Mouse (Mus musculus): ENCODE results near the gene Ntng2. TPM values are rescaled to one million over a fixed set of nuclear protein-coding genes. Genes with fewer than 3 reads are reported as not detected.

Gene Ntng2
- polyA plus RNA-seq, 1 experiment = 1.5 TPM

DNA sequence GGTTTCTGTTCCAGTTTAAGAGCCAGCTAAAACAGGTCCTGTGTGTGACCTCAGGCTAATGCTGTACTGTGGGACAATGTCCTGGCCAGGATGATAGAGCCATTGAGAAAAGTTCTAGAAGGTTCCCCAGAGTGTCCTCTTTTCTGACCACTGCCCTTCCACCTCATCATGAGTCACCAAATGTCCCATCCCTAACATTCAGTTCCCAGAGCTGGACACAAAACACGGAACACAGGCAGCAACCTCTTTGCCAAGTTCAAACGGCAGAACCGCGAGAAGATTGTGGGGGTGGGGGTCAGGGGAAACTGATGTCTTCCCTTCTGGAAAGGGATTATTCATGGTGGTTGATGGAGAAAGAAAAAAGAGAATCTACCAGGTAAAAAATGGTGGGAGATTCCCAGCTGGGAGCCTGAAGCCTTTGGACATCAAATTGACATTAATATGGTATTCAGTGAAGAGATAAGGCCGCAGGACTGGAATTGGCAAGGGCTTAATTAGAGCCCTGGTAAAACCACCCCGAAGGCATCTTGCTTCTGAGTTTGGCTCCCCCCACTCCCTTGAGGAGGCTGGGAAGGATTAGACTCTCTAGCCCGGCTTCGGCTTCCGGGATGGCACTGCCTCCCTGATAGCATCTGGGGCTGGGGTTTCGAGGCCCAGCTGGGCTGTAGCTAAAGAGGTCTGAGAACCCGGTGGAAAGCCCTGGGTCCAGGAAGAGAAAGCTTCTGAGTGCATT is 51.4 kb downstream of the Ntng2 start:
- Histone ChIP-seq H3K4me3 (no peak overlapping the region), H3K27me3 (ENCODE audit: control insufficient read depth, insufficient read depth, insufficient read length) (peaks cover 11% of the 10 kb centered on the region), H3K4me2 (ENCODE audit: low read depth) (peak overlapping the region; percentile 49), H3K79me2 (ENCODE audit: control insufficient read depth, insufficient read depth) (no peaks in the 10 kb centered on the region), H3ac (ENCODE audit: control insufficient read depth, insufficient read length) (no peak overlapping the region), H3K36me3 (ENCODE audit: control insufficient read depth, insufficient read depth) (no peaks in the 10 kb centered on the region)
- no peak for TF ChIP-seq CEBPB (IDR thresholded peaks at IDR 0.05; ENCODE audit: insufficient read depth, poor library complexity, severe bottlenecking)
- TF ChIP-seq E2F4 (IDR thresholded peaks at IDR 0.05; ENCODE audit: insufficient read depth) = no peak
- no peak for TF ChIP-seq POLR2A (IDR thresholded peaks at IDR 0.05; ENCODE audit: insufficient read length, low read depth)

DNA sequence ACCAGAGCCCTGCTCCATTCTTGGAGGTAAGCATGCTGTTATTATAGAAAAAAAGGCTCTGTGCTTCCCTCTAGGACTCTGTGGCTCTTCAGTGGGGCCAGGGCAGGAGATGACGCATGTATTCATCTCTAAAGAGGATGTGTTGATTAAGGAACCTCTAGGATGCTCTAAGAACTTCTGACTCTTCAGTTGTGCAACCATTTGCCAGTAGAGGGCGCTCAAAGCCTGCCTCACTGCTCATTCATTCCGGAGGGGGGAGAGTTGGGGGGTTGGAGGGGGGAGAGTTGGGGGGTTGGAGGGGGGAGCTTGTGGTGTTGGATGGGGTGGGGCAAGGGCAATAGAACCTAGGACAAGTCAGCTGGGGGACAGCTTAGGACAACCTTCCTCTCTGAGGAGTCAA is 52.9 kb downstream of the Ntng2 start:
- H3K4me2 ChIP-seq (ENCODE audit: low read depth) = no peak overlapping the region
- no peak overlapping the region for H3K4me3 ChIP-seq
- TF ChIP-seq MYOD1 (IDR thresholded peaks at IDR 0.05; ENCODE audit: control insufficient read depth in 1 of 3, insufficient read length in 2 of 3, low read depth in 2 of 3) (no peak), TCF3 (IDR thresholded peaks at IDR 0.05; ENCODE audit: insufficient read length, low read depth) (no peak), POLR2AphosphoS2 (IDR thresholded peaks at IDR 0.05; ENCODE audit: insufficient read length, low read depth) (no peak), REST (IDR thresholded peaks at IDR 0.05; ENCODE audit: insufficient read depth, insufficient read length) (no peak), E2F4 (IDR thresholded peaks at IDR 0.05; ENCODE audit: insufficient read depth) (no peak), USF1 (IDR thresholded peaks at IDR 0.05; ENCODE audit: low read depth) (no peak), POLR2A (IDR thresholded peaks at IDR 0.05; ENCODE audit: insufficient read length, low read depth) (no peak), MAX (IDR thresholded peaks at IDR 0.05; ENCODE audit: low read depth) (no peak), MYOG (IDR thresholded peaks at IDR 0.05; ENCODE audit: control insufficient read depth in 1 of 3, insufficient read depth in 1 of 3, insufficient read length in 2 of 3, low read depth in 2 of 3) (no peak), SRF (IDR thresholded peaks at IDR 0.05; ENCODE audit: control insufficient read depth, insufficient read length, low read depth) (no peak), TCF12 (IDR thresholded peaks at IDR 0.05; ENCODE audit: insufficient read depth, poor library complexity, severe bottlenecking) (no peak)
- H3K79me2 ChIP-seq (ENCODE audit: control insufficient read depth, insufficient read depth) = no peaks in the 10 kb centered on the region
- H3K27me3 ChIP-seq (ENCODE audit: control insufficient read depth, insufficient read depth, insufficient read length) = peaks cover 10% of the 10 kb centered on the region
- no peak overlapping the region for H3ac ChIP-seq (ENCODE audit: control insufficient read depth, insufficient read length)
- no peaks in the 10 kb centered on the region for H3K36me3 ChIP-seq (ENCODE audit: control insufficient read depth, insufficient read depth)

DNA sequence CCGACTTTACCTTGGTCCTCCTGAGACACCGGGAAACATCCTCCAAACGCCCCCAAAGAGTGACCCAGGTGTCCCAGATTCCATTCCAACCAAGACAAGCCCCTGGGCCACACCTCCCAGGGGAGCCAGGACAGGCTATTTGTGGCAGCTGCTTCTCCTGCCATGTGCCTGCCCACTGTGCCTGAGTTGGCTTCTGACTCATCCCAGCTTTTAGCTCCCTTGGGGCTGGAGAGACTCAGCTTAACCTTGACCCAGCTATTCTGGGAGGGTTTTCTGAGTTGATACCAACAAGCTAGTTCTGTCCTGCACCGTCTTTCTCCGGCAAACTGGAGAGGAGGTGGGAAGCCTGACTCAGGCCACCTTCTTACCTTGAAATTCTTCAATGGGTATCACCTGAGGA is 54.4 kb downstream of the Ntng2 start:
- no peaks in the 10 kb centered on the region for H3K36me3 ChIP-seq (ENCODE audit: control insufficient read depth, insufficient read depth)
- peak overlapping the region; percentile 57 for H3K4me2 ChIP-seq (ENCODE audit: low read depth)
- H3K79me2 ChIP-seq (ENCODE audit: control insufficient read depth, insufficient read depth) = no peaks in the 10 kb centered on the region
- TF ChIP-seq MYOG (IDR thresholded peaks at IDR 0.05; ENCODE audit: control insufficient read depth in 1 of 3, insufficient read depth in 1 of 3, insufficient read length in 2 of 3, low read depth in 2 of 3) (peak in 2 of 3 experiments; percentile 49 to 83), TCF3 (IDR thresholded peaks at IDR 0.05; ENCODE audit: insufficient read length, low read depth) (no peak), MYOD1 (IDR thresholded peaks at IDR 0.05; ENCODE audit: control insufficient read depth in 1 of 3, insufficient read length in 2 of 3, low read depth in 2 of 3) (peak in 2 of 3 experiments; percentile 54 to 86)
- no peak overlapping the region for H3K4me3 ChIP-seq
- no peaks in the 10 kb centered on the region for H3K27me3 ChIP-seq (ENCODE audit: control insufficient read depth, insufficient read depth, insufficient read length)
- H3ac ChIP-seq (ENCODE audit: control insufficient read depth, insufficient read length) = no peak overlapping the region

DNA sequence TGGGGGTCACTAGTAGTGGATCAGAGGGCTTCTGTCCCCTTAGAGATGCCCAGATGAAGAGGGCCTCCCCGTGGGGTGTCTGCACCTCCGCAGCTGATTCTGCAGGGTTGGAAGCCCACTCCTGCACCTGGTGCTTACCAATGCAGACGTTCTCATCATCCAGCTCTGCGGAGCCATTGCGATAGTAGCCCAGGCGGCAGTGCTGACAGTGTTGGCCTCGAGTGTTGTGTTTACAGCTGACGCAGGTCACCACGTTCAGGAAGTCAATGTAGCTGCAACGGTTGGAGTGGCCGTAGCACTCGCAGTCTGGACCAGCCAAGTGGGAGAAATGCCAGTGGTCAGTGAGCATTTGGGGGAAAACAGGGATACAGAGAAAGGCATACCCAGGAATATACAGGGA is 56.0 kb downstream of the Ntng2 start:
- H3K36me3 ChIP-seq (ENCODE audit: control insufficient read depth, insufficient read depth) = no peaks in the 10 kb centered on the region
- H3K4me3 ChIP-seq = no peak overlapping the region
- H3K79me2 ChIP-seq (ENCODE audit: control insufficient read depth, insufficient read depth) = no peaks in the 10 kb centered on the region
- TF ChIP-seq REST (IDR thresholded peaks at IDR 0.05; ENCODE audit: insufficient read depth, insufficient read length) (no peak), MAX (IDR thresholded peaks at IDR 0.05; ENCODE audit: low read depth) (no peak), TCF12 (IDR thresholded peaks at IDR 0.05; ENCODE audit: insufficient read depth, poor library complexity, severe bottlenecking) (no peak), USF1 (IDR thresholded peaks at IDR 0.05; ENCODE audit: low read depth) (no peak), POLR2A (IDR thresholded peaks at IDR 0.05; ENCODE audit: insufficient read length, low read depth) (no peak), CEBPB (IDR thresholded peaks at IDR 0.05; ENCODE audit: insufficient read depth, poor library complexity, severe bottlenecking) (no peak), MYOG (IDR thresholded peaks at IDR 0.05; ENCODE audit: control insufficient read depth in 1 of 3, insufficient read depth in 1 of 3, insufficient read length in 2 of 3, low read depth in 2 of 3) (no peak), TCF3 (IDR thresholded peaks at IDR 0.05; ENCODE audit: insufficient read length, low read depth) (no peak), POLR2AphosphoS2 (IDR thresholded peaks at IDR 0.05; ENCODE audit: insufficient read length, low read depth) (no peak)
- H3K4me2 ChIP-seq (ENCODE audit: low read depth) = no peak overlapping the region
- H3K27me3 ChIP-seq (ENCODE audit: control insufficient read depth, insufficient read depth, insufficient read length) = no peaks in the 10 kb centered on the region
- no peak overlapping the region for H3ac ChIP-seq (ENCODE audit: control insufficient read depth, insufficient read length)

DNA sequence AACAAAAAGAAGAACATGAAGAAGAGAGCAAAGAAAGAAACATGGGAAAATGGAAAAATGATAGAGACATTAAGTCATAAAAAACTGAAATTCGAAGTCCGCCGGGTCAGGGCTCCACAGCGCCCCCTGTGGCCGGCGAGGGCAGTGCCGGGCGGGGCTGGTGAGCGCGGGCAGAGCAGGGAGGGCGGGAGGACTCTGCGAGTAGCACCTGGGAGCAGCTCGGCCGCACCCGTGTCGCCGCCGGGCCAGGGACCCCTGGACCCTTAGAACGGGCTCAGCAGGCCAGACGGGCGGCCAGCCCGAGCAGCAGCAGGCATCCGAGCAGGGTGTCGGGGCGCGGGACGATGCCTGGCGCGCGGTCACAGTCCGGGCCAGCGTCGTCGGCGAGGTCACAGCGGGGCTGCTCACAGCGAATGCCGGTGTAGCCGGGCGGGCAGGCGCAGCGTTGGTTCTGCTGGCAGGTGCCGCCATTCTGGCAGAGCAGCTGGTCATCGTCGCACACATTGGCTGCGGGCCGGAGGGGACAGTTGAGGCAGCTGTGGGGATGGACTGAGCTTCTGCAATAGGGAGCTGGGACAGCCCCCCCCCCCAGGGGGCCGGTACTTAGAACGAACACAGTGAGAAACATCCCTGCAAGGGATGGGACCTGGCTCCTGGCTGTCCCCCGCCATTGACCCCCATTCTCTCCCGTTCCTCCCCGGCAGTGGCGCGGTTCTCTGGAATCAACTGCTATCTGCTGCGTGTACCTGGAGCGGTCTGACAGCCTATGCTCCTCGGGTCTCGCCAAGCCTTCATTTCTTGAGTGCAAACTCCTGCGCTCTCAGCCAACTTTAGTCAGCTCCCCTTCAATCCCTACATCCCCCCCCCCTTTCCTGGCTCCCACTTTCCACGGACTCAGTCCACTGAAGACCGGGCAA is 58.0 kb downstream of the Ntng2 start:
- Histone ChIP-seq H3ac (ENCODE audit: control insufficient read depth, insufficient read length) (no peak overlapping the region), H3K4me2 (ENCODE audit: low read depth) (peak overlapping the region; percentile 69), H3K36me3 (ENCODE audit: control insufficient read depth, insufficient read depth) (no peaks in the 10 kb centered on the region), H3K79me2 (ENCODE audit: control insufficient read depth, insufficient read depth) (no peaks in the 10 kb centered on the region), H3K4me3 (no peak overlapping the region), H3K27me3 (ENCODE audit: control insufficient read depth, insufficient read depth, insufficient read length) (no peaks in the 10 kb centered on the region)
- TF ChIP-seq TCF12 (IDR thresholded peaks at IDR 0.05; ENCODE audit: insufficient read depth, poor library complexity, severe bottlenecking) = no peak
- TF ChIP-seq REST (IDR thresholded peaks at IDR 0.05; ENCODE audit: insufficient read depth, insufficient read length) = no peak
- no peak for TF ChIP-seq SRF (IDR thresholded peaks at IDR 0.05; ENCODE audit: control insufficient read depth, insufficient read length, low read depth)
- no peak for TF ChIP-seq CEBPB (IDR thresholded peaks at IDR 0.05; ENCODE audit: insufficient read depth, poor library complexity, severe bottlenecking)
- TF ChIP-seq MYOG (IDR thresholded peaks at IDR 0.05; ENCODE audit: control insufficient read depth in 1 of 3, insufficient read depth in 1 of 3, insufficient read length in 2 of 3, low read depth in 2 of 3) = peak in 2 of 3 experiments; percentile 3 to 35
- no peak for TF ChIP-seq POLR2AphosphoS2 (IDR thresholded peaks at IDR 0.05; ENCODE audit: insufficient read length, low read depth)
- no peak for TF ChIP-seq TCF3 (IDR thresholded peaks at IDR 0.05; ENCODE audit: insufficient read length, low read depth)
